Mouse (Mus musculus): ENCODE measurements at regions not wholly inside any gene's neighbourhood (a gene's known extent, or its start where the extent isn't known, plus 50 kb on each side); places are given as distances from the start of the nearest gene placed in this dataset.

- H3K27me3 ChIP-seq (replicated peaks; ENCODE audit: control insufficient read depth, insufficient read depth, low read length): no peaks in the 10 kb centered on the region
- no peaks in the 10 kb centered on the region for H3K4me1 ChIP-seq (ENCODE audit: control insufficient read depth, insufficient read depth, low read length)
- no peak overlapping the region for H3K27ac ChIP-seq (ENCODE audit: insufficient read depth, low read depth, low read length)
- DNase-seq: no peak
- no peak overlapping the region for H3K4me3 ChIP-seq (ENCODE audit: insufficient read depth, low read depth, low read length)
- H3K36me3 ChIP-seq (ENCODE audit: control insufficient read depth, insufficient read depth, low read length): no peaks in the 10 kb centered on the region
- no peak for TF ChIP-seq POLR2A (IDR thresholded peaks at IDR 0.05; ENCODE audit: low read depth, low read length)
- TF ChIP-seq CTCF (conservative IDR thresholded peaks at IDR 0.05; ENCODE audit: insufficient read depth, insufficient read length, low read depth, low read length): no peak
- 83% methylated on average over 3 of the region's 3 CpGs for WGBS
Measured at GRCm38 (mm10) chr2:79557361-79557760, 77.8 kb upstream of the Itprid2 start.

DNA sequence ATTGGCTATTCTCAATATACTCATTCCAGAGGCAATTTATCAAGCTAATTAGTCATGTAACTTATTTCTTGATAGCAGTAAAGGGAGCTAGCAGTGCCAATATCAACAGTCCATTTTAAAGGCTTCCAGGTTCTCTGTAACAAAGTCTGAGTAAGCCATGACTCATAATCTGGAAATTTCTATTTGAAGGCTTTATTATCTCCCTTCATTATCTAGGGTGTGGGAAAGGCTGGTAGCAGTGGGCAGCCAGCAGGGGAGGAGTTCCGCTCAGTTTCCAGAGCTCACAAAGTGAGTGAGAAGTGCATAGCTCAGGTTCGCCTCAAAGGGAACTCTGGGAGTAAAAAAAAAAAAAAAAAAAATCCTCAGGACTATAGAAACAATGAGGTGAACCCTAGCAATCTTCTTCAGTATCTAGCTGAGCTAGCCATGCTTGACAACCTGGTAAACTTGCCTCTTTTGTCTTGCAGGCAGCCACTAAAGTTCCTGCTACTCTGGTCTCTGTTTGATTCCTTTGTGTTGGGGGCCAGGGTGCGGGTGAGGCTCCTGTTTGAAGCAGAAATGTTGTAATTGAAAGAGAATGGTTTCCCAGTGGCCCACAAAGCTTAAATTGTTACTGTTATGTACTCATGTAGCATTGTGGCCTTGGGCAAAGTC lies 68.7 kb upstream of the Itprid2 start:
- Histone ChIP-seq H3K4me1 (ENCODE audit: control insufficient read depth, insufficient read depth, low read length) (no peaks in the 10 kb centered on the region), H3K4me3 (ENCODE audit: insufficient read depth, low read depth, low read length) (no peak overlapping the region), H3K27me3 (replicated peaks; ENCODE audit: control insufficient read depth, insufficient read depth, low read length) (no peaks in the 10 kb centered on the region), H3K36me3 (ENCODE audit: control insufficient read depth, insufficient read depth, low read length) (no peaks in the 10 kb centered on the region), H3K27ac (ENCODE audit: insufficient read depth, low read depth, low read length) (no peak overlapping the region)
- TF ChIP-seq POLR2A (IDR thresholded peaks at IDR 0.05; ENCODE audit: low read depth, low read length): no peak
- no peak for TF ChIP-seq CTCF (conservative IDR thresholded peaks at IDR 0.05; ENCODE audit: insufficient read depth, insufficient read length, low read depth, low read length)
- WGBS: 58% methylated on average over 3 of the region's 3 CpGs
- DNase-seq: no peak

DNA sequence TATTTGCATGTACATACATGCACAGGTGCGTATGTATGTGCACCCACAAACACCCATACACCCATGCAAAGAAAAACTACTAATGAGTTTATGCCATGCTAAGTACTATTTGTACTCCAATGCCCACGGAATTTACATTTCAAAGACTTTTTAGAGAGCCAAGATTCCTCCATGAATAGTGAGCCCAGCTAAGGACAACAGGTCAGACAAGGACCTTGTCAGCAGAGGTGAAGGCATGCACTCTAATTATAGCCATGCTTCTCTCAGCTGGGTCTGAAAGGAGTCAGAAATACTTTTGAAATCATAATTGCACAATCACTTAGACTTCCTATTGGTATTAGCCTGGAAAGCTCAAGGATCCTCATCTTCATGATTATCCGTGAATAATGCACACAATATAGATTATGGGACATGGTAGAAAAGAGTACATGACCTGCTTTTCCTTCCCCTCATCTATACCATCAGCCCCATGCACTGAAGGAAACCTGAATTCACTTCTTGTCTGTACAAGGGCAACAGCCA lies 67.7 kb upstream of the Itprid2 start:
- Histone ChIP-seq H3K36me3 (ENCODE audit: control insufficient read depth, insufficient read depth, low read length) (no peaks in the 10 kb centered on the region), H3K27ac (ENCODE audit: insufficient read depth, low read depth, low read length) (no peak overlapping the region), H3K4me1 (ENCODE audit: control insufficient read depth, insufficient read depth, low read length) (no peaks in the 10 kb centered on the region), H3K27me3 (replicated peaks; ENCODE audit: control insufficient read depth, insufficient read depth, low read length) (no peaks in the 10 kb centered on the region), H3K4me3 (ENCODE audit: insufficient read depth, low read depth, low read length) (no peak overlapping the region)
- TF ChIP-seq POLR2A (IDR thresholded peaks at IDR 0.05; ENCODE audit: low read depth, low read length) (no peak), CTCF (conservative IDR thresholded peaks at IDR 0.05; ENCODE audit: insufficient read depth, insufficient read length, low read depth, low read length) (no peak)
- DNase-seq: no peak
- 79% methylated on average over 3 of the region's 3 CpGs for WGBS

DNA sequence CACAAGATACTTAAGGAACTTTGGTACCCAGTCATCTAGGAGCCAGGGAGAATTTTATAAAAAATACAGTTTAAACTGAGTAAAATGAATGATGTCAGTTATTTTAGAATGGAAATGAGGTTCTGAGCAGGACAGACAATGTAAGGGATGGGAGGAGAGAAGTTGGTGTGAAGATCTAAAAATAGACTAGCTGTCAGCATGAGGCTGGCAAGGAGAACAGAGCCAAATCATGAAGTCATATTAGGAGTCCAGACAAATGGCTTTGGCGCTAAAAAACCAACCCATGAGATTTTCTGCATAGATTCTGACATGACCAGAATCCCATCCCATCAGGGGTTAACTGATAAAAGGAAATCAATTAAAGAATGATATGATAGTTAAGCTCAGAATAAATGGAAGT lies 65.5 kb upstream of the Itprid2 start:
- Histone ChIP-seq H3K27ac (ENCODE audit: insufficient read depth, low read depth, low read length) (no peak overlapping the region), H3K4me3 (ENCODE audit: insufficient read depth, low read depth, low read length) (no peak overlapping the region), H3K4me1 (ENCODE audit: control insufficient read depth, insufficient read depth, low read length) (no peaks in the 10 kb centered on the region), H3K27me3 (replicated peaks; ENCODE audit: control insufficient read depth, insufficient read depth, low read length) (no peaks in the 10 kb centered on the region), H3K36me3 (ENCODE audit: control insufficient read depth, insufficient read depth, low read length) (no peaks in the 10 kb centered on the region)
- no peak for DNase-seq
- TF ChIP-seq POLR2A (IDR thresholded peaks at IDR 0.05; ENCODE audit: low read depth, low read length): no peak
- TF ChIP-seq CTCF (conservative IDR thresholded peaks at IDR 0.05; ENCODE audit: insufficient read depth, insufficient read length, low read depth, low read length): no peak
- 92% methylated on average over 1 of the region's 1 CpGs for WGBS

- H3K4me3 ChIP-seq (ENCODE audit: insufficient read depth, low read depth, low read length): no peak overlapping the region
- H3K4me1 ChIP-seq (ENCODE audit: control insufficient read depth, insufficient read depth, low read length): no peaks in the 10 kb centered on the region
- no peak for DNase-seq
- TF ChIP-seq POLR2A (IDR thresholded peaks at IDR 0.05; ENCODE audit: low read depth, low read length): no peak
- no peak for TF ChIP-seq CTCF (conservative IDR thresholded peaks at IDR 0.05; ENCODE audit: insufficient read depth, insufficient read length, low read depth, low read length)
- H3K27ac ChIP-seq (ENCODE audit: insufficient read depth, low read depth, low read length): no peak overlapping the region
- H3K36me3 ChIP-seq (ENCODE audit: control insufficient read depth, insufficient read depth, low read length): no peaks in the 10 kb centered on the region
- 89% methylated on average over 5 of the region's 5 CpGs for WGBS
- no peaks in the 10 kb centered on the region for H3K27me3 ChIP-seq (replicated peaks; ENCODE audit: control insufficient read depth, insufficient read depth, low read length)
Measured at GRCm38 (mm10) chr2:79571910-79572309, 63.2 kb upstream of the Itprid2 start.

- Histone ChIP-seq H3K27ac (ENCODE audit: insufficient read depth, low read depth, low read length) (no peak overlapping the region), H3K4me3 (ENCODE audit: insufficient read depth, low read depth, low read length) (no peak overlapping the region), H3K4me1 (ENCODE audit: control insufficient read depth, insufficient read depth, low read length) (no peaks in the 10 kb centered on the region), H3K27me3 (replicated peaks; ENCODE audit: control insufficient read depth, insufficient read depth, low read length) (no peaks in the 10 kb centered on the region), H3K36me3 (ENCODE audit: control insufficient read depth, insufficient read depth, low read length) (no peaks in the 10 kb centered on the region)
- no peak for DNase-seq
- TF ChIP-seq POLR2A (IDR thresholded peaks at IDR 0.05; ENCODE audit: low read depth, low read length) (no peak), CTCF (conservative IDR thresholded peaks at IDR 0.05; ENCODE audit: insufficient read depth, insufficient read length, low read depth, low read length) (no peak)
- WGBS: 47% methylated on average over 6 of the region's 6 CpGs
Measured at GRCm38 (mm10) chr2:79575074-79575473, 60.1 kb upstream of the Itprid2 start.

- H3K4me1 ChIP-seq (ENCODE audit: control insufficient read depth, insufficient read depth, low read length): no peaks in the 10 kb centered on the region
- H3K27ac ChIP-seq (ENCODE audit: insufficient read depth, low read depth, low read length): no peak overlapping the region
- H3K4me3 ChIP-seq (ENCODE audit: insufficient read depth, low read depth, low read length): no peak overlapping the region
- no peaks in the 10 kb centered on the region for H3K36me3 ChIP-seq (ENCODE audit: control insufficient read depth, insufficient read depth, low read length)
- DNase-seq: no peak
- TF ChIP-seq CTCF (conservative IDR thresholded peaks at IDR 0.05; ENCODE audit: insufficient read depth, insufficient read length, low read depth, low read length) (no peak), POLR2A (IDR thresholded peaks at IDR 0.05; ENCODE audit: low read depth, low read length) (no peak)
- no peaks in the 10 kb centered on the region; the same call in 1 of the 2 replicates for H3K27me3 ChIP-seq (replicated peaks; ENCODE audit: control insufficient read depth, insufficient read depth, low read length)
- 43% methylated on average over 7 of the region's 7 CpGs for WGBS
Measured at GRCm38 (mm10) chr2:79585022-79585774, 50.0 kb upstream of the Itprid2 start.
